Mouse (Mus musculus) midbrain, embryonic 11.5 days (tissue): ENCODE data around the gene Ggt5. TPM values are rescaled to one million over a fixed set of nuclear protein-coding genes. Genes with fewer than 3 reads are reported as not detected.

ENCODE experiments used
- ATAC-seq: fragments of 200-750 bp; cut with Nextera tagmentation; 2 replicates; pipeline ENCODE4 v1.8.0; 2017; ENCODE audit warnings: moderate TSS enrichment, moderate library complexity; ENCODE audit not compliant: low FRiP score
- DNase-seq: peaks from one replicate; pipeline ENCODE4 v3.0.0; 2015; ENCODE audit warnings: low spot score; ENCODE audit errors: missing footprints
- H3K27ac ChIP-seq: fragments of 300-500 bp; sonication (generic); 2 replicates; pipeline ENCODE4 v1.5.1; 2014; ENCODE audit warnings: low read depth, low read length
- H3K27me3 ChIP-seq: fragments of 300-500 bp; sonication (generic); 2 replicates; pipeline ENCODE4 v1.6.1; 2014; ENCODE audit warnings: mild to moderate bottlenecking, low read length, moderate library complexity, mixed read lengths; ENCODE audit not compliant: control insufficient read depth, insufficient read depth
- H3K36me3 ChIP-seq: fragments of 300-500 bp; sonication (generic); 2 replicates; pipeline ENCODE4 v1.6.1; 2014; ENCODE audit warnings: mild to moderate bottlenecking, low read length, moderate library complexity, mixed read lengths; ENCODE audit not compliant: control insufficient read depth, insufficient read depth
- H3K4me1 ChIP-seq: fragments of 300-500 bp; sonication (generic); 2 replicates; pipeline ENCODE4 v1.6.1; 2014; ENCODE audit warnings: low read length; ENCODE audit not compliant: control insufficient read depth, insufficient read depth
- H3K4me2 ChIP-seq: fragments of 300-500 bp; sonication (generic); 2 replicates; pipeline ENCODE4 v1.6.1; 2014; ENCODE audit warnings: mild to moderate bottlenecking, moderate library complexity
- H3K4me3 ChIP-seq: fragments of 300-500 bp; sonication (generic); 2 replicates; pipeline ENCODE4 v1.5.1; 2014; ENCODE audit warnings: low read depth, low read length
- H3K9ac ChIP-seq: fragments of 300-500 bp; sonication (generic); 2 replicates; pipeline ENCODE4 v1.6.1; 2014; ENCODE audit warnings: low read length
- H3K9me3 ChIP-seq: fragments of 300-500 bp; sonication (generic); 2 replicates; pipeline ENCODE4 v1.6.1; 2016; ENCODE audit warnings: low read length; ENCODE audit not compliant: control insufficient read depth
- WGBS: fragments of 180-500 bp; shearing (Covaris S2); extraction: QIAGEN DNeasy Blood & Tissue Kit; methylation state at CpG from one replicate; pipeline ENCODE4 v1.1.7; 2014; 5-methylcytosine and 5-hydroxymethylcytosine counted together
- polyA plus RNA-seq: library from polyadenylated mRNA; unstranded; fragments of >200 nt; fragmentation: Nextera tagmentation; extraction: Ambion mirVana; gene quantifications from 2 replicates; pipeline ENCODE4 v1.2.1, GENCODE M21; 2014

The Ggt5 gene
- polyA plus RNA-seq, 1 experiment from 2014 or later = 0.29 TPM

DNA sequence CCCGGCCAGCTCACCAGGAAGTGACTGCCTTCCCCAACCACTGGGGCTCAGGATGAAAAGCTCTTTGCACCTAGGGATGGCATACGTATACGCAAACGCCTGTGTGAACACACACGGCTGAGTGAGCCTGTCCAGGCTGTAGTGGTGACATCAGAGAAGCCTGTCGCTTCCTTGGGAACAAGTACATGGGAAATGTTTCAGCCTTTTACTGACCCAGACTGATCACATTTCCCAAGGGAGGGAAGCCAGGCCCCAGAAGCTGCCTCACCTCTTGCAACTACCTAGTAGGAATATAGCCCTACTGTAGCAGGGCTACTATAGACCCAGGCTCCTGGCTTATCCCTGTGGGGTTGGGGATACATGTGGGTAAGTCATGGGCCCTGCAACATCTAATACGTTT lies 3.4 kb downstream of the Ggt5 start:
- Histone ChIP-seq H3K4me3 (no peak overlapping the region), H3K9me3 (no peaks in the 10 kb centered on the region; the same call in 1 of the 2 replicates), H3K36me3 (no peaks in the 10 kb centered on the region), H3K9ac (no peak overlapping the region), H3K4me2 (no peak overlapping the region), H3K4me1 (no peaks in the 10 kb centered on the region), H3K27me3 (no peaks in the 10 kb centered on the region), H3K27ac (no peak overlapping the region)
- DNase-seq (no peak), ATAC-seq (no peak)
- WGBS = 88% methylated on average over 7 of the region's 7 CpGs

DNA sequence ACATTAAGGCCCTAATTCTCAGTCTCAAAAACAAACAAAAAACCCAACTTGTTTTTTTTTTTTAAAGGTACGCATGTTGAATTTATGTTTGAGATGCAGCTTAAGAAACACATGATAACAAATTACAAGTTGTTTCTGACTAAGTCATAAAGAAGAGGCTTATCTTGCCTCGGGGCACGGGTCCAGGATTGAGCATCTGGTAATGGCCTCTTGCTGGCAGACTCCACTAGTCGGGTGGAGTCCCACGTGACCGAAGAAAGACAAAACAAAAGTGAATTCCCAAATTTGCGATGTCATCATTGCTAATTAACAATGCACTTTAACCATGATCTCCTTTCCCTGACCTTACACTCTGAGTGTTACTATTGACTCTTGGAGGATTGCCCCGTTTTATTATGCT lies 6.8 kb downstream of the Ggt5 start:
- no peaks in the 10 kb centered on the region for H3K36me3 ChIP-seq
- DNase-seq = no peak
- H3K27me3 ChIP-seq = no peaks in the 10 kb centered on the region
- no peak overlapping the region for H3K9ac ChIP-seq
- H3K4me3 ChIP-seq = no peak overlapping the region
- WGBS = 93% methylated on average over 8 of the region's 8 CpGs
- H3K9me3 ChIP-seq = no peaks in the 10 kb centered on the region; the same call in 1 of the 2 replicates
- no peak overlapping the region for H3K4me2 ChIP-seq
- no peaks in the 10 kb centered on the region for H3K4me1 ChIP-seq
- no peak for ATAC-seq
- no peak overlapping the region for H3K27ac ChIP-seq

DNA sequence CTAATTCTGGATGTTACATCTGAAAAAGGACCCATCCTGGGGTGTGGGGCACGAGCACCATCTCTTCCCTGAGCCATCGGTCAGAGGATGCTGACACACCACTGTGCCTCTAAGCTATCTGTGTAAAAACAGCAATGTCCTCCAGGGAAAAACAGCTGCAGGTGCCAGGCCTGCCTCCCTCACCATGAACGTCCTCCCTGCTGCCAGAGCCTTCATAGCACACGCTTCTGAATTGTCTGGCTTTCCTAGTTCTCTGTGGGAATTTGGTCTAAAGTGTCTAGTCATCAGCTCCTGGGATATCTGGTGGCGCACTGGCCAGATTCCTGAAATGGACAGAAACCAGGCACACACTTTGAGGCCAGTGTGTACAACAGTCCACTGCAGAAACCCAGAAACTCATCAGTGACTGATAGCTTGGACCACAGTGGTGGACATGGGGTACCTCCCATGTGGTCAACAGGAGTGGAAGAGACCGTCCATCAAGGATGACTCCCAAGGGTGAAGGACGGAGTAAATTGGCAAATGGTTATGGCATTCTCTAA lies 11.1 kb downstream of the Ggt5 start:
- ATAC-seq (no peak), DNase-seq (peak; percentile 84)
- Histone ChIP-seq H3K4me2 (no peak overlapping the region), H3K9me3 (no peaks in the 10 kb centered on the region; the same call in 1 of the 2 replicates), H3K27ac (no peak overlapping the region), H3K36me3 (no peaks in the 10 kb centered on the region), H3K27me3 (no peaks in the 10 kb centered on the region), H3K4me3 (no peak overlapping the region), H3K4me1 (no peaks in the 10 kb centered on the region), H3K9ac (no peak overlapping the region)
- WGBS = 86% methylated on average over 7 of the region's 7 CpGs

DNA sequence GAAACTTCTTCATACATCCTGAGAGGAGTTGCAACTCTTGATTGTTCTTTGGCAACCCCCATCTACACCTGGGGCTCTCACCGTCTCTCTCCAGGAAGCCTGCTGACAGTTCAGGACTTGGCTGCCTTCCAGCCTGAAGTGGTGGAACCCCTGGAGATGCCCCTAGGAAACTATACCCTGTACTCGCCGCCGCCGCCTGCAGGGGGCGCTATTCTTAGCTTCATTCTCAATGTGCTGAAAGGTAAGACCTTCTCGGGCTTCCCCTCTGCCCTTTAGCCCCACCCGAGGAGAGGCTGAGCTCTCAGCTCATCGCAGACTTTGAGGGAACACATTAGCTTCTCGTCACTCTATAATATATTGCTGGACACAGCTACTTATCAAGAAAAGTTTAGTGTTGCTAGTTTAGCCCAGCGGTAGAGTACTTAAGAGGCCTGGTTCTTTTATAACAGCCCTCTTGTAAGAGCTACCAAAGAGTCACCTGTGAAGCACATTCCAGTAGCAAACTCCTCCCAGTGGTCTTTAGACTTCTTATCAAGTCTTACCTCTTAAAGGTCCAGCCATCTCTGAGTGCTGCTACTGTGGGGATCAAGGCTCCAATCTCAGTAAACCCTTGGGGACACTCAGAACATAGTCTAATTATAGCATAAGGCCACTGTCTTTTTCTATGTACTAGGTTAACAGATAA lies 16.2 kb downstream of the Ggt5 start:
- Histone ChIP-seq H3K4me1 (no peaks in the 10 kb centered on the region), H3K9ac (no peak overlapping the region), H3K4me3 (no peak overlapping the region), H3K36me3 (no peaks in the 10 kb centered on the region), H3K4me2 (no peak overlapping the region), H3K27ac (no peak overlapping the region), H3K27me3 (no peaks in the 10 kb centered on the region), H3K9me3 (no peaks in the 10 kb centered on the region)
- 46% methylated on average over 11 of the region's 11 CpGs for WGBS
- ATAC-seq (no peak), DNase-seq (no peak)

DNA sequence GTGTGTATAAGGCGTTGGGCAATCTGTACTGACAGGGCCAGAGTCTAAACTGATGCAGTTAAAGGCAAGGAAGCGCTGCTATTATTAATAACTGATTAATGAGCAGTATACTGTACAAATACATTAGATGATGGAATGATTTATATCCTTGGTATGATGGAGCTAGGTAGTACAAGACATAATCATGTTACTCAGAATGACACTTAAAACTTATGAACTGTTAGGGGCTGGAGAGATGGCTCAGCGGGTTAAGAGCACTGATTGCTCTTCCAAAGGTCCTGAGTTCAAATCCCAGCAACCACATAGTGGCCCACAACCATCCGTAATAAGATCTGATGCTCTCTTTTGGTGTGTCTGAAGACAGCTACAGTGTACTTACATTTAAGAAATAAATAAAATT lies 18.1 kb downstream of the Ggt5 start:
- H3K27ac ChIP-seq = no peak overlapping the region
- no peaks in the 10 kb centered on the region for H3K9me3 ChIP-seq
- ATAC-seq (no peak), DNase-seq (no peak)
- no peaks in the 10 kb centered on the region for H3K27me3 ChIP-seq
- no peak overlapping the region for H3K4me2 ChIP-seq
- WGBS = 86% methylated on average over 4 of the region's 4 CpGs
- H3K4me1 ChIP-seq = no peaks in the 10 kb centered on the region
- no peak overlapping the region for H3K9ac ChIP-seq
- H3K4me3 ChIP-seq = no peak overlapping the region
- H3K36me3 ChIP-seq = no peaks in the 10 kb centered on the region

DNA sequence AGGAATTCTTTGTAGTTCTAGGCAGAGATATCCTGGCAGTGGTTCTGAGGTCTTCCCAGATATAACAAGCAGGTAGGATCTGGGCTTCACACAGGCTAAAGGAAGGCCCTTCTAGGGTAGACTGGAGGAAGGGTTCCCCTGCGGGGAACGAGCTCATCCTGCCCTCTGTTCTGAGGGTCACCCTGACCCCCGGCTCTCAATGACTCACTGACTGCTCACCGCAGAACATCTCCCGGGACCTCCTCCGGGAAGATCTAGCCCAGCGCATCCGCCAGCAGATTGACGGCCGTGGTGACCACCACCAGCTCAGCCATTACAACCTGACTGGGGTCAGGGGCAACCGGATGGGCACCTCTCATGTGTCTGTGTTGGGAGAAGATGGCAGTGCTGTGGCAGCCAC lies 19.8 kb downstream of the Ggt5 start:
- Histone ChIP-seq H3K27me3 (no peaks in the 10 kb centered on the region), H3K4me2 (no peak overlapping the region), H3K9me3 (no peaks in the 10 kb centered on the region), H3K4me1 (no peaks in the 10 kb centered on the region), H3K9ac (no peak overlapping the region), H3K4me3 (no peak overlapping the region), H3K27ac (no peak overlapping the region), H3K36me3 (no peaks in the 10 kb centered on the region)
- ATAC-seq (no peak), DNase-seq (no peak)
- WGBS = 89% methylated on average over 11 of the region's 11 CpGs

DNA sequence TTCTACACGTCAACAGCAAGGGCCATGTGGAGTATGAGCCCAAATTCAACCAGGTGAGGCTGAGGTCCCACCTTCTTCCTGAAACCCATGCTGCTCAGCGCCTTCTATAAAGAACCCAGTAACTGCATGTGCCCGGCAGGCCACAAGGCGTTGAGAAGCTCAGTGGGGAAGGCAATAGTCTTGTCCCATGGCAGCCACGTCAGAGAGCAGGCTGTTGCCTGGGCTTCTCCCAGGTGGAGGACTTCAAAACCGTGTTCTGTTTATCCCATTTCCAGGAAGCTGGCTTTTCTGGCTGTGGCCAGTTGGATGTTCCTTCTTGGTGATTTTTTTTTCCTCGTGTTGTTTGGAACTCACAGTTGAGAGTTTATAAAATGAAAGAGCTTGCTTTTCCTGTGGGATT lies 21.3 kb downstream of the Ggt5 start:
- ATAC-seq (no peak), DNase-seq (no peak)
- Histone ChIP-seq H3K36me3 (no peaks in the 10 kb centered on the region), H3K27me3 (no peaks in the 10 kb centered on the region), H3K27ac (no peak overlapping the region), H3K4me3 (no peak overlapping the region), H3K9ac (no peak overlapping the region), H3K4me1 (no peaks in the 10 kb centered on the region), H3K9me3 (no peaks in the 10 kb centered on the region), H3K4me2 (no peak overlapping the region)
- WGBS = 59% methylated on average over 7 of the region's 7 CpGs

DNA sequence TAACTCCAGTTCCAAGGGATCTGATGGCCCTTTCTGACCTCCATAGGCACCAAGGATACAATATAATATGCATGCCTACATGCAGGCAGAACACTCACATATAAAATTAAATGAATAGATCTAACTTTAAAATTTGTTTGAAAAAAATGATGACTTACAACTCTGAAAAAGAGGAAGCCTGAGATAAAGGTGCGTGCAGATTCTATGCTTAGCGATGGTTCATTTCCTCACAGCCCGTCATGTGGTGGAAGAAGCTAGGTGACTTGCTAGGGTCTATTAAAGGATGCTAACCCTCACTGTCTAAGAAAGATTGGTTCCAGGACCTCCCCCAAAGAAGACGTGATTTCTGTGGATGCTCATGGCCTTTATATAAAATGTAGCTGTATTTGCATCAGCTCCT lies 26.9 kb downstream of the Ggt5 start:
- Histone ChIP-seq H3K27ac (no peak overlapping the region), H3K9ac (no peak overlapping the region), H3K4me3 (no peak overlapping the region), H3K9me3 (no peaks in the 10 kb centered on the region), H3K27me3 (no peaks in the 10 kb centered on the region), H3K4me2 (no peak overlapping the region), H3K4me1 (no peaks in the 10 kb centered on the region), H3K36me3 (no peaks in the 10 kb centered on the region)
- WGBS = 89% methylated on average over 4 of the region's 4 CpGs
- DNase-seq = no peak
- no peak for ATAC-seq

DNA sequence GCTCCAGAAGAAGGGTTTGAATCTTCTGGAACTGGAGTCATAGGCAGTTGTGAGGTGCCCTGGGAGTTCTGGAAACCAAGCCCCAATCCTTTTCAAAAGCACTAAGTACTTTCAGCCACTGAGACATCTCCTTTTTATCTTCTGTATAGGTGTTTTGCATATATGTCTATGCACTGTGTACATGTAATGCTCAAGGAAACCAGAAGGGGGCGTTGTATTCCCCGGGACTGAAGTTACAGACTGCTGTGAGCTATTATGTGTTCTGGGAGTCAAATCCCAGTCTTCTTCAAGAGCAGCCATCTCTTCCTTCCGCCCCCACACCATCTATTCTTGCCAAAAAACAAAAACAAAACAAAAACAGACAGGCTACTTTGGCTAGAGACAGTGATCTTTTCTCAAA lies 31.7 kb downstream of the Ggt5 start:
- H3K9ac ChIP-seq = no peak overlapping the region
- no peaks in the 10 kb centered on the region for H3K27me3 ChIP-seq
- H3K4me2 ChIP-seq = no peak overlapping the region
- 52% methylated on average over 3 of the region's 3 CpGs for WGBS
- H3K9me3 ChIP-seq = no peaks in the 10 kb centered on the region
- H3K27ac ChIP-seq = no peak overlapping the region
- ATAC-seq (no peak), DNase-seq (no peak)
- no peak overlapping the region for H3K4me3 ChIP-seq
- H3K4me1 ChIP-seq = no peaks in the 10 kb centered on the region
- no peaks in the 10 kb centered on the region for H3K36me3 ChIP-seq
